In the genomic region with DNA sequence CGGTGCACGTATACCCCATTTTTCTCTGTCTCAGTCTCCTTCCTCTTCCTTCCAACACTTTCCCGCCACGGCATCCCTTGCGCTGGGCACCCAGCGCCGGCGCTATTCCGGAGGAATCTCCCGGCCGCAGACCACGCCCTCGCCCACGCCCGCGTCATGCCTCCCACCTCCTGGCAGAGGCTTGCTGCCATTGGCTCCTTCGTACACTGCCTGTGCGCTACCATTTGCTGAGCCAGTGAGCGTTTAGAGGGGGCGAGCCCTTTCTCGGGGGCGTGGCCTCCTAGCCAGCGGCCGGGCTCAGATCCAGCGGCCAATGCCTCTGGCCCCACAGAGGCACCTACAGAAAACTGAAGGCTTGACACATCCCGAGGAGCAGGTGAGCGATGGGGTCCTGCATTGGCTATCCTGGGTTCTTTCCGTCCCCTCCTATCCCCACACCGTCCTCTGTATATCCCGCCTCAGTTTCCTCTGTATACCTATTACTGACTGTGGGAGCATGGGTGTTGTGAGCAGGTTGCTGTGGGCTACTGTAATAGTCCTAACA, we compare ENCODE assay signal across 8 mouse cellular contexts. TPM values are rescaled to one million over a fixed set of nuclear protein-coding genes. Genes with fewer than 3 reads are reported as not detected.
DNase-seq lines count a peak whose midpoint lies in the region; ATAC-seq and TF ChIP-seq lines count a peak whose summit lies in the region.

A gene (plus strand): TSS at position 247 of the 544 bp plus-strand sequence.

- H3K36me3 ChIP-seq in C2C12 (ENCODE audit: control insufficient read depth, insufficient read depth) (no peaks in the 10 kb centered on the region), myocyte (ENCODE audit: control insufficient read depth, insufficient read depth) (no peaks in the 10 kb centered on the region)
- no peaks in the 10 kb centered on the region for H3K36me3 ChIP-seq in erythroblast, embryonic 14.5 days (ENCODE audit: control insufficient read depth)
- H3K36me3 ChIP-seq in heart, embryonic 11.5 days (ENCODE audit: control insufficient read depth, insufficient read depth, low read length) = no peaks in the 10 kb centered on the region
- H3K36me3 ChIP-seq in kidney, embryonic 16.5 days (ENCODE audit: insufficient read depth, low read length) = no peaks in the 10 kb centered on the region
- H3K36me3 ChIP-seq in liver, adult 2 months (ENCODE audit: control insufficient read depth, insufficient read depth, low read length) = no peaks in the 10 kb centered on the region
- no peaks in the 10 kb centered on the region for H3K36me3 ChIP-seq in splenic B cell, adult 2 months (ENCODE audit: control insufficient read depth, insufficient read depth, low read length, poor library complexity, severe bottlenecking)

- WGBS in heart, embryonic 11.5 days (ENCODE audit: insufficient replicate concordance) = under 1% methylated on average over 30 of the region's 30 CpGs
- WGBS in kidney, embryonic 16.5 days = 1% methylated on average over 30 of the region's 30 CpGs
- WGBS in liver, adult 2 months = 2% methylated on average over 30 of the region's 30 CpGs

- peak; percentile 95 for ATAC-seq in heart, embryonic 11.5 days (replicated peaks; ENCODE audit: insufficient number of reproducible peaks, low FRiP score, low TSS enrichment)
- ATAC-seq in kidney, embryonic 16.5 days (ENCODE audit: low FRiP score, low TSS enrichment) = peak; percentile 97

- peak; percentile 97 for DNase-seq in brain, embryonic 14.5 days (ENCODE audit: low read depth)
- peak; percentile 88 for DNase-seq in liver, adult 2 months (ENCODE audit: extremely low read depth, low read depth, low spot score)
- DNase-seq in splenic B cell, adult 2 months (ENCODE audit: low read depth, low spot score) = peak; percentile 91

- no peak for TF ChIP-seq CTCF in C2C12 (IDR thresholded peaks at IDR 0.05; ENCODE audit: control insufficient read depth, insufficient read depth, insufficient read length)
- no peak for TF ChIP-seq CTCF in brain, embryonic 14.5 days (IDR thresholded peaks at IDR 0.05; ENCODE audit: borderline replicate concordance, extremely low read depth, insufficient read depth, insufficient read length)
- no peak for TF ChIP-seq CTCF in liver, adult 2 months (IDR thresholded peaks at IDR 0.05; ENCODE audit: low read depth, low read length)

- peak; percentile 31; the same call in 1 of the 2 replicates for TF ChIP-seq POLR2A in brain, embryonic 14.5 days (IDR thresholded peaks at IDR 0.05; ENCODE audit: borderline replicate concordance, extremely low read depth, insufficient read depth, insufficient read length, poor library complexity, severe bottlenecking)
- peak; percentile 73; the same call in 1 of the 2 replicates for TF ChIP-seq POLR2A in liver, adult 2 months (IDR thresholded peaks at IDR 0.05; ENCODE audit: extremely low read depth, insufficient read depth, low read length)
- peak; percentile 40 for TF ChIP-seq POLR2A in myocyte (IDR thresholded peaks at IDR 0.05; ENCODE audit: insufficient read length, low read depth)

- peak within 1 kb of the TSS; percentile 57 for H3ac ChIP-seq in C2C12 (ENCODE audit: control insufficient read depth, insufficient read length, low read depth)
- no peak within 1 kb of the TSS for H3ac ChIP-seq in myocyte (ENCODE audit: control insufficient read depth, insufficient read length)

- H3K9ac ChIP-seq in heart, embryonic 11.5 days (ENCODE audit: low read depth, low read length) = peak within 1 kb of the TSS; percentile 66
- peak within 1 kb of the TSS; percentile 53 for H3K9ac ChIP-seq in kidney, embryonic 16.5 days (replicated peaks; ENCODE audit: low read length)
- peak within 1 kb of the TSS; percentile 76 for H3K9ac ChIP-seq in liver, adult 2 months (ENCODE audit: low read depth, low read length)

- H3K27me3 ChIP-seq in C2C12 (ENCODE audit: control insufficient read depth, insufficient read depth, insufficient read length) (peaks cover 11% of the 10 kb centered on the region), myocyte (ENCODE audit: control insufficient read depth, insufficient read depth, insufficient read length) (peaks cover 18% of the 10 kb centered on the region)
- H3K27me3 ChIP-seq in erythroblast, embryonic 14.5 days (ENCODE audit: control insufficient read depth) = peaks cover 26% of the 10 kb centered on the region
- peaks cover 20% of the 10 kb centered on the region for H3K27me3 ChIP-seq in heart, embryonic 11.5 days (ENCODE audit: control insufficient read depth, insufficient read depth, low read length)
- peaks cover 7% of the 10 kb centered on the region; the same call in 1 of the 2 replicates for H3K27me3 ChIP-seq in kidney, embryonic 16.5 days (ENCODE audit: insufficient read depth, low read length)
- H3K27me3 ChIP-seq in liver, adult 2 months (ENCODE audit: control insufficient read depth, insufficient read depth, low read length) = no peaks in the 10 kb centered on the region
- H3K27me3 ChIP-seq in splenic B cell, adult 2 months (ENCODE audit: control insufficient read depth, insufficient read depth, low read length, poor library complexity, severe bottlenecking) = no peaks in the 10 kb centered on the region

- H3K4me3 ChIP-seq in C2C12 (ENCODE audit: insufficient read depth, poor library complexity, severe bottlenecking) (peak within 1 kb of the TSS; percentile 18), myocyte (peak within 1 kb of the TSS; percentile 17)
- H3K4me3 ChIP-seq in erythroblast, embryonic 14.5 days (replicated peaks) = peak within 1 kb of the TSS; percentile 53
- H3K4me3 ChIP-seq in heart, embryonic 11.5 days (ENCODE audit: low read depth, low read length) = peak within 1 kb of the TSS; percentile 44
- H3K4me3 ChIP-seq in kidney, embryonic 16.5 days (ENCODE audit: low read length) = peak within 1 kb of the TSS; percentile 51
- peak within 1 kb of the TSS; percentile 60 for H3K4me3 ChIP-seq in liver, adult 2 months (ENCODE audit: insufficient read depth, low read depth, low read length)

- peak within 1 kb of the TSS; percentile 90 for H3K4me2 ChIP-seq in heart, embryonic 11.5 days
- peak within 1 kb of the TSS; percentile 67 for H3K4me2 ChIP-seq in kidney, embryonic 16.5 days (replicated peaks; ENCODE audit: low read depth, low read length)
- peak within 1 kb of the TSS; percentile 92 for H3K4me2 ChIP-seq in myocyte (ENCODE audit: low read depth)

- H3K27ac ChIP-seq in heart, embryonic 11.5 days (ENCODE audit: low read depth, low read length) = no peak within 1 kb of the TSS
- 0 out of 2 replicates have a peak within 1 kb of the TSS, but pooled peaks have one; percentile 39 for H3K27ac ChIP-seq in kidney, embryonic 16.5 days (ENCODE audit: low read length)
- peak within 1 kb of the TSS; percentile 97 for H3K27ac ChIP-seq in liver, adult 2 months (replicated peaks; ENCODE audit: insufficient read depth, low read depth, low read length)

- no peaks in the 10 kb centered on the region for H3K9me3 ChIP-seq in erythroblast, embryonic 14.5 days (ENCODE audit: control insufficient read depth, low read length)
- H3K9me3 ChIP-seq in heart, embryonic 11.5 days (replicated peaks; ENCODE audit: control insufficient read depth, low read length) = no peaks in the 10 kb centered on the region
- H3K9me3 ChIP-seq in kidney, embryonic 16.5 days (ENCODE audit: low read length) = no peaks in the 10 kb centered on the region

- H3K79me2 ChIP-seq in C2C12 (ENCODE audit: control insufficient read depth, insufficient read depth) (no peaks in the 10 kb centered on the region), myocyte (ENCODE audit: control insufficient read depth, insufficient read depth) (no peaks in the 10 kb centered on the region)
- peaks cover 6% of the 10 kb centered on the region for H3K79me2 ChIP-seq in liver, adult 2 months (ENCODE audit: control insufficient read depth, insufficient read depth, low read length)

- peaks cover 25% of the 10 kb centered on the region for H3K4me1 ChIP-seq in erythroblast, embryonic 14.5 days (ENCODE audit: control insufficient read depth)
- peaks cover 8% of the 10 kb centered on the region for H3K4me1 ChIP-seq in heart, embryonic 11.5 days (ENCODE audit: control insufficient read depth, insufficient read depth, low read length)
- H3K4me1 ChIP-seq in kidney, embryonic 16.5 days (ENCODE audit: insufficient read depth, low read length) = peaks cover 9% of the 10 kb centered on the region; the same call in 1 of the 2 replicates
- peaks cover 17% of the 10 kb centered on the region for H3K4me1 ChIP-seq in liver, adult 2 months (ENCODE audit: control insufficient read depth, insufficient read depth, low read length)

- no peaks in the 10 kb centered on the region for H3K79me3 ChIP-seq in C2C12 (ENCODE audit: low read depth)

TF ChIP-seq in C2C12, 6 proteins besides CTCF, POLR2A, EP300 and RAD21:
- TF ChIP-seq USF1 (IDR thresholded peaks at IDR 0.05; ENCODE audit: low read depth) (no peak), MYOD1 (IDR thresholded peaks at IDR 0.05; ENCODE audit: control insufficient read depth, insufficient read length, low read depth) (no peak), MAX (IDR thresholded peaks at IDR 0.05) (no peak)

TF ChIP-seq in myocyte, 11 proteins besides CTCF, POLR2A, EP300 and RAD21:
- peak; percentile 22 for TF ChIP-seq E2F4 (IDR thresholded peaks at IDR 0.05; ENCODE audit: insufficient read depth)
- TF ChIP-seq MAX (IDR thresholded peaks at IDR 0.05; ENCODE audit: low read depth) = no peak

RNA-seq across cellular contexts. Expression of the gene that starts here (rescaled TPM):
- polyA plus RNA-seq in C2C12 (2012; fragmentation: generic; extraction: Trizol) (2.3 TPM), myocyte (2012; fragmentation: generic; extraction: Trizol) (2.3 TPM)
- polyA plus RNA-seq in brain, embryonic 14.5 days (2012; rRNA removed) = 9.8 TPM in 2 replicates
- 0.07 and 0.10 TPM in 2 replicates for polyA plus RNA-seq in erythroblast, embryonic 14.5 days (2012)
- polyA plus RNA-seq in heart, embryonic 11.5 days (2014; fragmentation: Nextera tagmentation; extraction: Ambion mirVana) = 4.7 and 6.0 TPM in 2 replicates
- 12.2 and 13.2 TPM in 2 replicates for polyA plus RNA-seq in kidney, embryonic 16.5 days (2015; fragmentation: Nextera tagmentation; extraction: Ambion mirVana)
- total RNA-seq in liver, adult 2 months (2014; rRNA removed) = 16.2 and 20.9 TPM in 2 replicates
- polyA plus RNA-seq in liver, adult 2 months (2012; rRNA removed) = 21.8 and 25.5 TPM in 2 replicates
